Mouse (Mus musculus) liver, adult (tissue): ENCODE results near the gene Smndc1.

Source experiments
- GATA4 ChIP-seq: IDR thresholded peaks from 2 replicates; pipeline ENCODE4 v1.6.1; 2014; ENCODE audit warnings: mild to moderate bottlenecking, low read length; ENCODE audit not compliant: insufficient replicate concordance

Smndc1 gene

GRCm38 (mm10) chr19:53400332-53401110 is 10.1 kb upstream of the Smndc1 start:
- no peak for TF ChIP-seq GATA4

GRCm38 (mm10) chr19:53399213-53399612 is 8.8 kb upstream of the Smndc1 start:
- TF ChIP-seq GATA4, result no peak

- TF ChIP-seq GATA4, result no peak
Measured at GRCm38 (mm10) chr19:53397451-53398233, 7.3 kb upstream of the Smndc1 start.

GRCm38 (mm10) chr19:53394552-53394951 is 4.2 kb upstream of the Smndc1 start:
- no peak for TF ChIP-seq GATA4

- no peak for TF ChIP-seq GATA4
Measured at GRCm38 (mm10) chr19:53393646-53394045, 3.3 kb upstream of the Smndc1 start.

GRCm38 (mm10) chr19:53392781-53393343 is 2.5 kb upstream of the Smndc1 start:
- TF ChIP-seq GATA4, result no peak

GRCm38 (mm10) chr19:53391787-53392186 is 1.4 kb upstream of the Smndc1 start:
- TF ChIP-seq GATA4, result no peak

- no peak for TF ChIP-seq GATA4
Measured at GRCm38 (mm10) chr19:53391386-53391785, 1.0 kb upstream of the Smndc1 start.

GRCm38 (mm10) chr19:53389851-53390431 is 437 bp downstream of the Smndc1 start:
- TF ChIP-seq GATA4, result no peak

GRCm38 (mm10) chr19:53389417-53389816 is 961 bp downstream of the Smndc1 start:
- TF ChIP-seq GATA4, result no peak

GRCm38 (mm10) chr19:53383336-53383735 is 7.0 kb downstream of the Smndc1 start:
- no peak for TF ChIP-seq GATA4

- no peak for TF ChIP-seq GATA4
Measured at GRCm38 (mm10) chr19:53378421-53378820, 12.0 kb downstream of the Smndc1 start.

GRCm38 (mm10) chr19:53377652-53378051 is 12.7 kb downstream of the Smndc1 start:
- TF ChIP-seq GATA4, result no peak

GRCm38 (mm10) chr19:53375816-53376215 is 14.6 kb downstream of the Smndc1 start:
- TF ChIP-seq GATA4, result no peak

- TF ChIP-seq GATA4, result no peak
Measured at GRCm38 (mm10) chr19:53375299-53375698, 15.1 kb downstream of the Smndc1 start.

- TF ChIP-seq GATA4, result no peak
Measured at GRCm38 (mm10) chr19:53373570-53373969, 16.8 kb downstream of the Smndc1 start.

GRCm38 (mm10) chr19:53371666-53372065 is 18.7 kb downstream of the Smndc1 start, which contains the start of gene Gm10197:
Gm10197 (minus strand) TSS chr19:53371766.
- TF ChIP-seq GATA4, result no peak
